20 mouse cellular contexts compared by ENCODE assay signal in the genomic region with DNA sequence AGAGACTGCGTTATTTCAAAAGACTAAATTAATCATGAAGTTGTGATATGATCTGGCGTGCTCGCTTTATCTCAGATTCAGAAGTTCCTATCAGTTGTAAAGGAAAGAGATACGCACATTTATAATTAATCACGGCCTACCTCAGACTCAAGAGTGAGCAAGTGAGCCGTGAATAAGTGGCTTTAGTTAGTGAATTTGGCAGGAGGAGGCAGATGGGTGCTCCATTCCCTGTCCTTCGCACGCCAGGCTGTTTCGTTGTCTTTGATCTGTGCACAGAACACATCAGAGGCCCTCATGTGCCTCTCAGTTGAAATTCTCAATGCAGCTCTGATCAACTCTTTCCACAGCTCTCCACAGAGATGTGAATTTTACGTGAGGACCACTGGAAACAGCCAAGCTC.
"Had no signal": no experiment of that assay in that cellular context is flagged by ENCODE, and none has a peak within 500 bp of the region (broad histone marks: within the 10 kb centered on the region; RNA-seq: fewer than 3 reads in every experiment).

No protein-coding gene starts in this region.

- H3K4me3 ChIP-seq: layer of hippocampus, adult 2 months; limb, embryonic 15.5 days; midbrain, embryonic 12.5 days; midbrain, embryonic 15.5 days; neural tube, embryonic 12.5 days; neural tube, embryonic 15.5 days had no signal

- H3K9me3 ChIP-seq: limb, embryonic 15.5 days; midbrain, embryonic 12.5 days; midbrain, embryonic 15.5 days; neural tube, embryonic 12.5 days; neural tube, embryonic 15.5 days had no signal

- ATAC-seq: liver, postnatal 0 days; lung, postnatal 0 days; midbrain, embryonic 15.5 days had no signal

- H3K9ac ChIP-seq: limb, embryonic 15.5 days; liver, embryonic 14.5 days; liver, postnatal 0 days; lung, embryonic 14.5 days; midbrain, embryonic 12.5 days; midbrain, embryonic 15.5 days; neural tube, embryonic 12.5 days; neural tube, embryonic 15.5 days had no signal

- H3K4me2 ChIP-seq: limb, embryonic 15.5 days; liver, embryonic 11.5 days; lung, embryonic 14.5 days; midbrain, embryonic 12.5 days; midbrain, embryonic 15.5 days; neural tube, embryonic 12.5 days; neural tube, embryonic 15.5 days had no signal

- DNase-seq: kidney, adult 8-10 months; kidney, postnatal 25 days; layer of hippocampus, adult 9-11 months; liver, postnatal 0 days; lung, embryonic 14.5 days; thymus, adult 2 months; thymus, postnatal 14 days; thymus, postnatal 4 days had no signal

- H3K36me3 ChIP-seq: limb, embryonic 15.5 days; midbrain, embryonic 12.5 days; midbrain, embryonic 15.5 days; neural tube, embryonic 12.5 days; neural tube, embryonic 15.5 days had no signal

- H3K27ac ChIP-seq: kidney, postnatal 0 days; layer of hippocampus, adult 2 months; limb, embryonic 15.5 days; liver, embryonic 14.5 days; macrophage; midbrain, embryonic 12.5 days; midbrain, embryonic 15.5 days; neural tube, embryonic 12.5 days; neural tube, embryonic 15.5 days; stomach, postnatal 0 days had no signal

- H3K27me3 ChIP-seq: limb, embryonic 15.5 days; midbrain, embryonic 12.5 days; midbrain, embryonic 15.5 days; neural tube, embryonic 12.5 days; neural tube, embryonic 15.5 days had no signal

- H3K4me1 ChIP-seq: limb, embryonic 15.5 days; midbrain, embryonic 15.5 days; neural tube, embryonic 12.5 days had no signal
